Mouse (Mus musculus) stomach, embryonic 15.5 days (tissue): ENCODE measurements around the gene Cdkl5. TPM values are rescaled to one million over a fixed set of nuclear protein-coding genes. Genes with fewer than 3 reads are reported as not detected.
A peak's percentile ranks its signal among the peaks of the same experiment; 100 is the strongest.
"Not testable (repeated sequence)": the region's sequence is repeated elsewhere in the genome, so short reads cannot be mapped to it uniquely, and the experiment has no call there.

Experiments used
- ATAC-seq: fragments of 200-750 bp; cut with Nextera tagmentation; 2 replicates; pipeline ENCODE4 v1.8.0; 2017; ENCODE audit warnings: low read depth, moderate number of reproducible peaks, moderate TSS enrichment; ENCODE audit not compliant: insufficient read depth, low FRiP score
- H3K27ac ChIP-seq: fragments of 300-500 bp; sonication (generic); 2 replicates; pipeline ENCODE4 v1.5.1; 2015; ENCODE audit warnings: mild to moderate bottlenecking, inconsistent platforms
- H3K27me3 ChIP-seq: fragments of 300-500 bp; sonication (generic); replicated peaks from 2 replicates; pipeline ENCODE4 v1.6.1; 2015; ENCODE audit warnings: inconsistent platforms
- H3K36me3 ChIP-seq: fragments of 300-500 bp; sonication (generic); 2 replicates; pipeline ENCODE4 v1.6.1; 2015; ENCODE audit warnings: inconsistent platforms
- H3K4me1 ChIP-seq: fragments of 300-500 bp; sonication (generic); 2 replicates; pipeline ENCODE4 v1.6.1; 2015; ENCODE audit warnings: inconsistent platforms
- H3K4me2 ChIP-seq: fragments of 300-500 bp; sonication (generic); 2 replicates; pipeline ENCODE4 v1.6.1; 2015; ENCODE audit warnings: mild to moderate bottlenecking, inconsistent platforms
- H3K4me3 ChIP-seq: fragments of 300-500 bp; sonication (generic); replicated peaks from 2 replicates; pipeline ENCODE4 v1.5.1; 2015; ENCODE audit warnings: inconsistent platforms
- H3K9ac ChIP-seq: fragments of 300-500 bp; sonication (generic); 2 replicates; pipeline ENCODE4 v1.6.1; 2015; ENCODE audit warnings: inconsistent platforms
- H3K9me3 ChIP-seq: fragments of 300-500 bp; sonication (generic); 2 replicates; pipeline ENCODE4 v1.6.1; 2016; ENCODE audit warnings: inconsistent platforms
- WGBS: fragments of 180-500 bp; shearing (Covaris S2); methylation state at CpG from one replicate; pipeline ENCODE4 v1.1.7; 2015; 5-methylcytosine and 5-hydroxymethylcytosine counted together
- polyA plus RNA-seq: library from polyadenylated mRNA; unstranded; fragments of >200 nt; fragmentation: Nextera tagmentation; extraction: Ambion mirVana; gene quantifications from 2 replicates; pipeline ENCODE4 v1.2.1, GENCODE M21; 2015

Gene Cdkl5
- polyA plus RNA-seq, 1 experiment from 2014 or later = 2.6 TPM

DNA sequence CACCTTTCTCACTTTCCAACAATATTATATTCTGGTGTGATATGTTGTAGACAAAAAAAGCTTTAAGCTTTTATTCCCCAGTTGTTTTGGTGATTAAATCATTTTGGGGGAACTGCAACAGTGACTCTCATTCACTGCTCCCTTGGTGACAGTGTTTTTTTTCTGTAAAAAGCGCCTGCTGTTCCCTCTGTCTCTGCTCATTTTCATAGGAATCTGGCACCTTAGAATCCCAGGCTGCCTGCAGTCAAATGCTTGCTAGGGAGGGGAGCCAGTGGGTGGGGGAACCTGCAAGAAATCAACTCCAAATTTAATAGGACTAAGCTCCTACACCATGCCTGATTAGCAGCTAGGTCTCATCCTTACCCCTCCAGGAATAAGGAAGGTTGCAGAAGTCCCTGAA is 221.5 kb downstream of the Cdkl5 start:
- Histone ChIP-seq H3K27ac (no peak overlapping the region), H3K9ac (no peak overlapping the region), H3K9me3 (no peaks in the 10 kb centered on the region), H3K4me3 (no peak overlapping the region), H3K4me1 (no peaks in the 10 kb centered on the region), H3K27me3 (no peaks in the 10 kb centered on the region), H3K4me2 (no peak overlapping the region), H3K36me3 (no peaks in the 10 kb centered on the region)
- ATAC-seq = no peak
- WGBS = 71% methylated on average over 1 of the region's 1 CpGs

DNA sequence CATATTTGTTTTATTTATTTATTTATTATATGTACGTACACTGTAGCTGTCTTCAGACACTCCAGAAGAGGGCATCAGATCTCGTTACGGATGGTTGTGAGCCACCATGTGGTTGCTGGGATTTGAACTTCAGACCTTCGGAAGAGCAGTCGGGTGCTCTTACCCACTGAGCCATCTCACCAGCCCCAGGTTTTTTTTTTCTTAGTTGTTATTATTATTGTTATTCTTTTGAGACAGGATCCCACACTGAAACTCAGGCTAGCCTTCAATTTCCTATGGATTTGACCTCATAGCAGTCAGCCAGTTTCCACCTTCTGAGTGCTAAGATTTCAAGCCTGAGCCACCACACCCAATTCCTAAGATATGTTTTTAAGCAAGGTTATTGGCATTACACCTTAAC is 224.9 kb downstream of the Cdkl5 start:
- H3K27me3 ChIP-seq, H3K9ac ChIP-seq, H3K4me1 ChIP-seq, ATAC-seq, H3K4me3 ChIP-seq, H3K27ac ChIP-seq, H3K4me2 ChIP-seq, H3K9me3 ChIP-seq, H3K36me3 ChIP-seq: not testable (repeated sequence)
- 86% methylated on average over 5 of the region's 5 CpGs for WGBS

DNA sequence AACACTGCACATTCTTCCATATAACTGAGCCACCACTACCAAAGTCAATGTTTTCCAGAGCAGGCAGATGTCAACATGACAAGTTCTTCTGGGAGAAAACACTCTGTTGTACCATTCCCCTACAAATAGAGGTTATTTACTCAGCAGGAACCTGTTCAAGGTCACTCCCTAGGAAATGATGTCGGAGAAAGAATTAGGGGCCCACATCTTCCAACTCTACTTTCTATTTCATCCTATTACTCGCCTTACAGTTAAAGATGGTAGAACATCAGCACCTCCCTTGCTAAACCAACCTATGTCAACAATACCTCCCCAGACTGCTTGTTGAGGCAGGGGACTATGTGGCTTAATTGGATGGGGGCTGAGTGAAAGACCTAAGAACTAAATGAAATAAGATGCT is 226.8 kb downstream of the Cdkl5 start, which contains the start of gene Rs1:
Gene Rs1 (plus strand): TSS at position 301 of the 400 bp plus-strand sequence.
- H3K4me1 ChIP-seq = no peaks in the 10 kb centered on the region
- WGBS = 67% methylated on average over 2 of the region's 2 CpGs
- H3K9ac ChIP-seq = no peak within 1 kb of the TSS
- ATAC-seq = no peak
- H3K27ac ChIP-seq = no peak within 1 kb of the TSS
- peak within 1 kb of the TSS; percentile 48 for H3K4me3 ChIP-seq
- no peaks in the 10 kb centered on the region for H3K36me3 ChIP-seq
- no peaks in the 10 kb centered on the region for H3K9me3 ChIP-seq
- no peaks in the 10 kb centered on the region for H3K27me3 ChIP-seq
- H3K4me2 ChIP-seq = peak within 1 kb of the TSS; percentile 33; the same call in 1 of the 2 replicates

DNA sequence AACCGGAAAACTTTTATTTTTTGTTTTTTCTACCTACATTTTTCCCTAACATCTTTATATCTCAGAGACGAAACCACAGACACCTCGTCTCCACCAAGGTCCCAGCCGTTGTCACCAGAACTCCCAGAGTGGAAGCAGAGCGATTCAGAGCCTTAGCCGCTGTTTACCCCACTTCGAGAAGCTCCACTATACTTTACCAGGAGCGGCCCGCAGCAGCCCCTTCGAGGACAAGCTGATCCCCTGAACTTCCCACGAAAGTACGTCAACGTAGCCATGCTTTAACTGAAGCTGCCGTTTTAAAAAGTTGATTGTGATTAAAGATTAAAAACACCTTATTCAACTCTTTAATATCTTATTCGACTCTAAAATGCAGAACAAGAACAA is 228.3 kb downstream of the Cdkl5 start:
- Histone ChIP-seq H3K9ac (no peak overlapping the region), H3K27me3 (no peaks in the 10 kb centered on the region), H3K4me2 (peak overlapping the region; percentile 29), H3K4me3 (peak overlapping the region; percentile 48), H3K27ac (peak overlapping the region; percentile 44; the same call in 1 of the 2 replicates), H3K36me3 (no peaks in the 10 kb centered on the region), H3K9me3 (no peaks in the 10 kb centered on the region), H3K4me1 (no peaks in the 10 kb centered on the region)
- ATAC-seq = peak; percentile 88
- WGBS = 29% methylated on average over 15 of the region's 15 CpGs

DNA sequence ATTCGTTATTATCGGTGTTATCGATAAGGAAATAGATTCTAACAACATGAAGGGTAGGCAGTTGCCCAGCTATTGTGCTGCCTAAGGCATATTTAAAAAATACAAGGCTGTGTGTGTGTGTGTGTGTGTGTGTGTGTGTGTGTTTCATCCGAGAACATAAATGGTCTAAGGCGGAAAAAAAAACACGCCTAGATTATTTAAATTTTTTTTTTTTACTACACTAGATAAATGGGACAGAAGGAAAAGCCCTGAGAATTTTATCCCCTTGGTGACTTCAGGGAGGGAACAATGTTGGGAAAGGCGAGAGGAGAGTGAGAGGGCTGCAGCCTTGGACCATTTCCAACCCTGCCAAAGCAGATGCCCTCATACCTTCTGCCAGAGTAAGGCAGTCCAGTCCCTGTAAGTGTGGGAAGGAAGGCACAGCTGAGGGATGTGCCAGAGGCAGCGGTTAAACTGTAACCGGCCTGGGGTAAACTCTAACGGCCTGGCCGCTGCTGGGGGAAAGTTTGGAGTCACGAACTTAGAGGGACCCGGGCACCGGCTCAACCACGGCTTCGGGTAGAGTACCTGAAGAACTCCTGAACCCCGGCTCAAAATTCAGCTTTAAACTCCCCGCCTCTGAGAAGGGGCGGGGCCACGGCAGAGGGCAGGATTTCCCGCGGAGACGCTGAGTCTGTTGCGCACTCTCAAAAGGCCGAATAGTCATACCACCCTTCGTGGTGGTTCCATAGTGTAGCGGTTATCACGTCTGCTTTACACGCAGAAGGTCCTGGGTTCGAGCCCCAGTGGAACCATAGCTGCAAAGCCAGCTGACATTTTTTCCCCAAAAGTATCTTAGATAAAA is 228.9 kb downstream of the Cdkl5 start:
- peak overlapping the region; percentile 48 for H3K4me3 ChIP-seq
- H3K4me1 ChIP-seq = no peaks in the 10 kb centered on the region
- H3K27ac ChIP-seq = no peak overlapping the region
- peak; percentile 94 for ATAC-seq
- H3K9me3 ChIP-seq = no peaks in the 10 kb centered on the region
- WGBS = 25% methylated on average over 30 of the region's 30 CpGs
- H3K4me2 ChIP-seq = peak overlapping the region; percentile 43
- H3K27me3 ChIP-seq = no peaks in the 10 kb centered on the region
- no peak overlapping the region for H3K9ac ChIP-seq
- no peaks in the 10 kb centered on the region for H3K36me3 ChIP-seq

DNA sequence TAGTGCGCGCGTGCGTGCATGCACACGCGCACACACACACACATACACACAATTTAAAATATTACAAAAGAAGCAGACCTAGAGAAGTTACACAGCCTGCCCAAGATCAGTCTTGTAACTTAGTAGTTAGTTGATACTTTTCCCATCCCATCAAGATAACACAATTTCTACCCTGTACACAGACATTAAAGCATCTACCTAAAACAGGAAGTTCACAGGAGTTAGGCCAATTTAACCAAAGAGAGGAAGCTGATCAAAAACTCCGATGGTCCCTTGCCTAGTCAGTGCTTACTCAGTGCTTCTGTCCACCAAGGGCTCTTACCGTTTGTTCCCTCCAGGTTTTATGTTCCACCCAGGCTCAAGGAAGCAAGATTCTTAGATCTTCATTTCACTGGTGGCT is 243.7 kb downstream of the Cdkl5 start:
- Histone ChIP-seq H3K9ac (no peak overlapping the region), H3K4me2 (no peak overlapping the region), H3K27me3 (no peaks in the 10 kb centered on the region), H3K9me3 (no peaks in the 10 kb centered on the region), H3K27ac (no peak overlapping the region), H3K36me3 (no peaks in the 10 kb centered on the region), H3K4me3 (no peak overlapping the region), H3K4me1 (no peaks in the 10 kb centered on the region)
- ATAC-seq = no peak
- 92% methylated on average over 8 of the region's 8 CpGs for WGBS

DNA sequence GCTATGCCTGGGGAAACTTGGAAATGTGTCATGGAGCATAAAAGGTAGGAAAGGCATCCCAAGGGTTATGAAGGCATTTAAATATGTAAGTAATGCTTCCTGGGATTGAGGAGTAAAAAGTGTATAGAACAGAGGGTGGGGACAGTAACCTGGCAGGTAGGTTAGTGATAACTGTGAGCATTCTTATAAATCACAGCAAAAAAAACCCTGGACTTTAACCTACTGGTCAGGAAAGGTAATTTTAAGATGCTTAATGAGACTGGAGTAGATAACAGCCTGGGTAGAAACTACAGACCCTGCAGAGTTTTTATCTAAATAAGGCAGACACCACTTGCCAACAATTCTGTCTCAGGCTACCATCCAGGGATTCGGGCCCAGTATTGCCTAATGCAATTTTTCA is 245.9 kb downstream of the Cdkl5 start:
- Histone ChIP-seq H3K9me3 (no peaks in the 10 kb centered on the region), H3K9ac (no peak overlapping the region), H3K4me3 (no peak overlapping the region), H3K27me3 (no peaks in the 10 kb centered on the region), H3K4me2 (no peak overlapping the region), H3K36me3 (no peaks in the 10 kb centered on the region), H3K4me1 (no peaks in the 10 kb centered on the region), H3K27ac (no peak overlapping the region)
- ATAC-seq = no peak
- 71% methylated on average over 1 of the region's 1 CpGs for WGBS

DNA sequence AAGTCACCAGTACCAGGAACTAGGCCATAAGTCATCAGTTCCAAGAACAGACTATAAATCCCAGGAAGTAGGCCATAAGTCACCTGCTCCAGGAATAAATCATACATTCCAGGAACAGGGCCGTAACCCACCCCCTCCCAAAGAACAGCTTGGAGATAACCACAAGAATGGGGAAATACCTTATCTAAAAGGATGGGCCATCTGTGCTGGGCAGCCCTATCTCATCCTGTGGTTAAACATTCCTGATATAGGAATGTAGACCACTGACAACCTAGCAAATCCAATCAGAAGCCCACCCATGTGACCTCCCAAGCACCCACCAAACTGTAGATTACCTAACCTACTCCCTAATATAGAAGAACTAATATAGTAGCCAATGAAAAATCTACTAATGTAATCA is 249.1 kb downstream of the Cdkl5 start:
- WGBS = 71% methylated on average over 1 of the region's 1 CpGs
- ATAC-seq = no peak
- Histone ChIP-seq H3K4me1 (no peaks in the 10 kb centered on the region), H3K4me2 (no peak overlapping the region), H3K9me3 (no peaks in the 10 kb centered on the region), H3K27me3 (no peaks in the 10 kb centered on the region), H3K9ac (no peak overlapping the region), H3K4me3 (no peak overlapping the region), H3K27ac (no peak overlapping the region), H3K36me3 (no peaks in the 10 kb centered on the region)

DNA sequence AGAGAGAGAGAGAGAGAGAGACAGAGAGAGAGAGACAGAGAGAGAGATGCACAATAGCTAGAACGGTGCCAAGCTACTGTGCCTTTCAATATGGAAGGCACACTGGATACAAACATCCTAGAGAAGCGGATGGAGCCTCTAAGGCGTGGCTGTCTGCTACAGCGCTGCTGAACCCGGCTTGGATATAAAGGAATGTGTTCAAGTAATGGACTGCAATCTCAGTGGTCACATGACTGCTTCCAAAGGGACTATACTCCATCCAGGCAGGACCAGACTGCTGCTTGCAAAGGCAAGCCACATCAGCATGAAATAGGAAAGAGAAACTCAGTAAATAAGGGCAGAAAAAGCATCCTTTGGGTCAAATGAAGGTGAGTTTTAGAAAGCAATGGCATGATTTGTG is 258.9 kb downstream of the Cdkl5 start, which contains the start of gene Ppef1:
Gene Ppef1 (minus strand): TSS at position 116 of the 400 bp plus-strand sequence.
- Histone ChIP-seq H3K27ac (no peak within 1 kb of the TSS), H3K36me3 (no peaks in the 10 kb centered on the region), H3K9me3 (no peaks in the 10 kb centered on the region), H3K4me1 (no peaks in the 10 kb centered on the region), H3K27me3 (no peaks in the 10 kb centered on the region; the same call in 1 of the 2 replicates), H3K4me3 (no peak within 1 kb of the TSS), H3K4me2 (no peak within 1 kb of the TSS), H3K9ac (no peak within 1 kb of the TSS)
- ATAC-seq = no peak
- WGBS = 54% methylated on average over 5 of the region's 5 CpGs

Other genes starting within 250 kb of the Cdkl5 start
- gene Rs1, start 226.7 kb downstream of the Cdkl5 start, polyA plus RNA-seq = 0.03 TPM in 1 of 2 replicates, not detected in the other
- 0.59 TPM in 2 replicates for gene Gja6, start 87.7 kb downstream of the Cdkl5 start, polyA plus RNA-seq
- 2.9 and 3.1 TPM in 2 replicates for gene Scml2, start 122.5 kb upstream of the Cdkl5 start, polyA plus RNA-seq